Mouse (Mus musculus) megakaryocyte, embryonic 14.5 days (primary cell): ENCODE data around the gene Baz2a.

Source experiments
- FLI1 ChIP-seq: IDR thresholded peaks from 2 replicates; pipeline ENCODE4 v1.6.1; 2012; ENCODE audit warnings: low read length, inconsistent platforms, mixed read lengths
- GATA1 ChIP-seq: IDR thresholded peaks from 3 replicates; pipeline ENCODE4 v1.6.1; 2012; ENCODE audit warnings: mixed read lengths, low read length, inconsistent platforms, borderline replicate concordance

DNA sequence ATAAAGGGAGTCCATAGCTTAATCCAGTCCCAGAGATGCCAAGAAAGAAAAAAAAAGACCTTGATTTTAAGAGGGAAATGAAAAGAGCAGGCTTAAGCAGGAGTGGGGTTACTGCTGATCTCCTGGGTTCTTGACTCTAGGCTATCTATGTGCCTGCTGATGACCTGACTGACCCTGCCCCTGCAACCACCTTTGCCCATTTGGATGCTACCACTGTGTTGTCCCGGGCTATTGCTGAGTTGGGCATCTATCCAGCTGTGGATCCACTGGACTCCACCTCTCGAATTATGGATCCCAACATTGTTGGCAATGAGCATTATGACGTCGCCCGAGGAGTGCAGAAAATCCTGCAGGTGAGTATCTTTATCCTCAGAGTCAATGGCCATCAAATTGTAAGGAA is 3.2 kb upstream of the Baz2a start:
- TF ChIP-seq GATA1, result no peak
- TF ChIP-seq FLI1, result no peak
